Mouse (Mus musculus) megakaryocyte progenitor cell, adult 5-6 weeks (primary cell): ENCODE results near the gene Epor. TPM values are rescaled to one million over a fixed set of nuclear protein-coding genes. Genes with fewer than 3 reads are reported as not detected.

Experiments
- ATAC-seq: replicated peaks from 2 replicates; pipeline ENCODE4 v1.8.0; 2016; ENCODE audit warnings: mild to moderate bottlenecking, moderate TSS enrichment, inconsistent platforms; ENCODE audit not compliant: poor library complexity
- total RNA-seq, 2 experiments: library from RNA; stranded (forward) in 1 of 2; stranded (reverse) in 1 of 2; fragments of 157-497, 149-512 nt in 1 of 2; fragments of 200-1000 nt in 1 of 2; gene quantifications; 2 replicates each; pipeline versions ENCODE4 v1.2.3 to v1.2.4; 2015 to 2017

The Epor gene
- total RNA-seq, 2 experiments from 2014 or later = 3.8 to 6.0 TPM

GRCm38 (mm10) chr9:21968883-21969282 is 5.6 kb upstream of the Epor start:
- ATAC-seq = no peak

DNA sequence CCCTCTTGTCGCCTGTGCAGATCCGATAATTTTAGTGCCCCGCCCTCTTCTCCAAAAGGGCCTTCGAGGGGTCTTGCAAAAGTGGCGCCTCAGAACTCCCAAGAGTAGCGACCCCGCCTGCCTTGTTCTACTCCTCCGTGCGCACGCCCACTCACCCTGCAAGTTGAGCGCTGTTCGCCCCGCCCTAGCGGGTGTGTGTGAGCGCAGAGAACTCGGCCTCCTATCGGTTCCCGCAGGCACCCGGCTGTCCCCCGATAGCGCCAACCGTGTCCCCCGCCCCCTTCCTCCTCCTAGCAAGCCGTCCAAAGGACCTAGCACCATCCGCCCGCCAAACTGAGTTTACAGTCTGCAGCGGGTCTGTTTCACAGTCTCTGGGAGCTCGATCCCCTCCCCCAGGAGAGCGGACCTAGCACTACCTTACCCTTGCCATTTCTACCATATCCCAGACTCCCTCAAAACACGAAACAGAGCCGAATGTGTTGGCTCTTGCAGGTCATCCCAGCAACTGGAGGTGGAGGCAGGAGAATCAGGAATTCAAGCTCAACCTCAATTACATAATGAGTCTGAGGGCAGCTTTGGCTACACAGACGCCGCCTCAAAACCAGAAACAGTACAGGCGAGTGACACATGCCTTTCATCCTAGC is 768 bp downstream of the Epor start:
- peak; percentile 88 for ATAC-seq

DNA sequence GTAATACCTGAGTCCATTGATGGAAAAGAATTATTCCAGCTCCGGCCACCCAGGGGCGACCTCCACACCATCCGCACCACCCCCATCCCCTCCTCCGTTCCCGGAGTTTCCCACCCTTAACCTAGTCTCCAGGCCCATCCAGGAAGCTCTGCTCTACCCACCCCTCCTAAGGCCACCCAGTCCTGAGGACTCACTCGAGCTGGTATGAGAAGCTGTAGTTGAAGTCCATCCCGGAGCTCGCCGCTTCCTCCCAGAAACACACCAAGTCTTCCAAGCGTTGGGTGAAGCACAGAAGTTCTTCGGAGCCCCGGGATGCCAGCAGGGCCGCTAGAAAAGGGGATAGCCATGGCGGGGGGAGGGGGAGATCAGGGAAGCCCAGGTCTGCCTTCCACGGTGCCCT is 1.3 kb downstream of the Epor start:
- ATAC-seq = peak; percentile 1

- peak; percentile 10; the same call in 1 of the 2 replicates for ATAC-seq
Measured at GRCm38 (mm10) chr9:21961366-21961980, 1.8 kb downstream of the Epor start.

DNA sequence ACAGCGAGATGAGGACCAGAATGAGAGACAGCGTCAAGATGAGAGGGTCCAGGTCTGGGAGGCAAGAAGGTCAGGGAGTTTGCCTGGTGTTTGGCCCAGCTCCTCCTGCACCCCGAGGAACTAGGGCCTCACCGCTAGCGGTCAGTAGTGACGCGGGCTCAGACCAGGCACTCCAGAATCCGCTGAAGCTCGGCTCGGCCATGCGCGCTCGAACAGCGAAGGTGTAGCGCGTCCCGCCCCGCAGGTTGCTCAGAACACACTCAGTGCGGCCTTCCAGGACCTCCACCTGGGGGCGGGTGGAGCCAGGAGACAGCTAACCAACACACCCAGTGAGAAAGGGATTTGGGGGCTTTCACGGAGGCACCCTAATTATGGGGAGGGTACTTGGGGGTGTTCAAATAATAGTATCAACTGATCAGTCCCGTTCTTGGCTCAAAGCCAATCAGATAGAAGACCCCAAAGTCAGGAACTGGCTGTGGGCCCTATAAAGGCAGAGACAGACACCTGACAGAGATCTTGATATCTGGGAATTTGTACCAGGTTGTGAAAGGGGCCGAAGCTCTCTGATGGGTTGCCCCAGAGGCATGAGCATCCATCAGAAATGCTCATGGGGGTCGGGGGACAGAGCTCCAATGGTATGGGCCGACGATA is 2.6 kb downstream of the Epor start:
- no peak for ATAC-seq

GRCm38 (mm10) chr9:21960135-21960534 is 3.2 kb downstream of the Epor start:
- no peak for ATAC-seq

- ATAC-seq = no peak
Measured at GRCm38 (mm10) chr9:21959244-21959643, 4.1 kb downstream of the Epor start.

- ATAC-seq = no peak
Measured at GRCm38 (mm10) chr9:21958372-21958771, 4.9 kb downstream of the Epor start.

- ATAC-seq = peak; percentile 87
Measured at GRCm38 (mm10) chr9:21955570-21956281, 7.6 kb downstream of the Epor start, which contains the start of gene Swsap1. Swsap1 (plus strand) TSS chr9:21955755.

- ATAC-seq = peak; percentile 45
Measured at GRCm38 (mm10) chr9:21955225-21955569, 8.1 kb downstream of the Epor start.

DNA sequence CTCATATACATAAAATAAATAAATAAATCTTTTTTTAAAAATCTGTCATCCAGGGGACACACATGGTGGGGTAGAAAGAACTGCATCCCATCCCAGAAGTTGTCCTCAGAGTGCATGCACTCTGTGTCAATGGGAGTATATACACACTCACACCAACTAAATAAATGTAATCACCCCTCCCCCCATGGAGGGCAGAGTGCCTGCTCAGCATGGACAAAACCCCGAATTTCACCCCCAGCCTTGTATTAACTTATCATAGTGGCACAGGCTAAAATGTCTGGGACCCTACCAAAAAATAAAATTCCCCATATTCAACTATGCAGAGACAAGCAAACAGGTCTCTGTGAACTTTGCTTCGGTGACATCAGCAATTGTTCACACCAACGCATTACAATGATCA is 8.7 kb downstream of the Epor start:
- no peak for ATAC-seq

DNA sequence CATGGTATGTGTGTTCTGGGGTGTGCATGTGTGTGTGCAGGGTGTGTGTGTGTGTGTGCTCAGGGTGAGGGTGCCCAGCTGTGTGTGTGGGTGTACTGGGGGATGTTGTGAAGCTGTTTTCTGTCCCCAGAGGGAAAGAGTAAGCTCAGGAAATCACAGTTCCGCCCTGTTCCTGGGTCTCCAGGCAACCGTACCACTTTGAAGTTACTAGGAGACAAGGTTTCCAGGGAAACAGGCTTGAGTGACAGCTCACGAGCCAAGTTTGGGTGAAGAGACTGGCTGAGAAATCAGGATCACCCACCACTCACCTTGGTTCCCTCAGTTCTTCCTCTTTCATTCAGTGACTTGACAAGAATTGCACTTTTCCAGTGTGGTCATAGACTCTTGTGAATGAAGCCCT is 9.7 kb downstream of the Epor start:
- no peak for ATAC-seq

DNA sequence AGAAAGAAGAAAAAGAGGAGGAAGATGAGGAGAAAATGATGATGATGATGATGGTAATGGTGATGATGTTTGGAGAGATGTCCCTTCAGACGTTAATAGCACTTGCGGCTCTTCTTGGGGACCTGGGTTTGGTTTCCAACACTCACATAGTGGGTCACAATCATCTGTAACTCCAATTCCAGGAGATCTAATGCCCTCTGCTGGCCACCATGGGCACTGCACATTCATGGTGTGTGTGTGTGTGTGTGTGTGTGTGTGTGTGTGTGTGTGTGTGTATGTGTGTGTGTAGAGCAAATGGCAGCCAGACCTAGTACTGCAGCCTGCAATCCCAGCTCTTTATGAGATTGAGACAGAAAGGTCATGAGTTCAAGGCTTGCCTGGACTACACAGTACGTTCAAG is 11.3 kb downstream of the Epor start:
- no peak for ATAC-seq

DNA sequence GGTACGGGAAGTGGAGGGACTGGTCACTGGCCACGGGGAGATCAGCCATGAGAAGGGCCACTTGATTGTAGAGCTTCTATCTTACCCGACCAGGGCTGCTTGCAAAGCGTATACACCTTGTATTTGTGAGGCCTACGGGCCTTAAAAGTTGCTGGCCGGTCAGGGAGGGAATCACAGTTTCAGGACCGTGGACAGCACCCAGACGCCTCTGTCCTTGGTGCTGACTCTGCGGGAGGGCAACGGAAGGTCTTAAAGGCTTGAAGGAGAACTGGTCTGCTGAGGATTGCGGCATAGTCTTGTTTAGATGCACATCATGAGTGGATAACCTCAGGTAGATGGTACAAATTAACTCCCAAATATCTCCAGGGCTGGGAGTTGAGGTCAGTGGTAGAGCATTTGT is 13.0 kb downstream of the Epor start:
- peak; percentile 83 for ATAC-seq

DNA sequence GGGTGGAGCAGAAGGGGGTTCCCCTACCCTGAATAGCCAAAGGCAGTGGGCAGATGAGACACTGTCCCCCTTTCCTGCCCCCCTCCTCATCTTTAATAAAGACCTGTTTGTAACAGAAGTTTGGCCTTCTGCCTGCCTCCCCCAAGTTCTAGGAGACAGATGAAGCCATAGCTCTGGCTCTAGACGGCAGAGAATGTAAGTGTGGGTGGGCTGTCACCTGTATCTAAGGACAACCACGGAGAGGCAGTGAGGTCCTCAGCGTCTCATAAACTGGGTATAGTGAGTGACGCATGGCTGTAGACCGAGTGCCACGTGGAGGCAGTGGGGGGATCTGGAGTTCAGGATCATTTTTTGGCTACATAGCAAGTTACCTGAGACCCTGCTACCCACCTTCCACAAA is 14.5 kb downstream of the Epor start:
- ATAC-seq = no peak

- no peak for ATAC-seq
Measured at GRCm38 (mm10) chr9:21948146-21948545, 15.2 kb downstream of the Epor start.

GRCm38 (mm10) chr9:21947540-21948130 is 15.7 kb downstream of the Epor start:
- peak; percentile 65 for ATAC-seq

- peak; percentile 41 for ATAC-seq
Measured at GRCm38 (mm10) chr9:21944267-21944666, 19.0 kb downstream of the Epor start.

GRCm38 (mm10) chr9:21943638-21944037 is 19.7 kb downstream of the Epor start:
- no peak for ATAC-seq

- no peak for ATAC-seq
Measured at GRCm38 (mm10) chr9:21943046-21943445, 20.3 kb downstream of the Epor start.

DNA sequence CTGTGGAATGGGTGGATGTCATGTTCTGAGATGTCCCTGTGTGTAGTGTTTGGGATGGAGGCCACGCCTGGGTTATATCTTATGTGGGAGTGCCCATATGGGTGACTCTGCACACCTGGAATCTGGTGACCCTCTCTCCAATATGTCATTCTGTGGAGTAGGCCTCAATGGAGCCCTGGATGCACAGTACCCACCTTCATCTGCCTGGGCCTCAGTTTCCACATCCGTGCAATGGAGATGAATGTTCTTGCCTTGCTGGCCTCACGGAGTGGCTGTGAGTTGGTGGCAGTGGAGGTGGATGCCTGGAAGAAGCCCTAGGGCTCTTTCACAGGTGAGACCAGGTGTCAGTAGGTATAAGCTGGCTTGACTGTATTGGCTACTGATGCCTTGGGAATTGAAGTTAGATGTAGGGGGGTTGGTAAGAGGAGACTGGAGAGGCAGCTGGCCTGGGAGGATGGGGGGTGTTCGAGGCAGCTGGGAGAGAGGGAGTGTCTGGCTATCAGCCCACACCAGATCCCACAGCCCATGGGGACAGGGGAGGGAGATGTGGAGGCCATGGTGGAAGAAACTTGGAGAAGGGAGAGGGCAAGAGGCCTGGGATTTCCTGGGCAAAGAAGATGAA is 25.0 kb downstream of the Epor start:
- no peak for ATAC-seq
